Mouse (Mus musculus) ES-Bruce4 (cell line): Measurements from ENCODE around the gene Slc25a4.

ENCODE experiments used
- CTCF ChIP-seq: IDR thresholded peaks from one replicate; pipeline ENCODE4 v1.8.1; 2011; ENCODE audit warnings: low read depth, low read length
- POLR2A ChIP-seq: IDR thresholded peaks from one replicate; pipeline ENCODE4 v1.8.1; 2011; ENCODE audit warnings: low read length; ENCODE audit not compliant: insufficient read depth

DNA sequence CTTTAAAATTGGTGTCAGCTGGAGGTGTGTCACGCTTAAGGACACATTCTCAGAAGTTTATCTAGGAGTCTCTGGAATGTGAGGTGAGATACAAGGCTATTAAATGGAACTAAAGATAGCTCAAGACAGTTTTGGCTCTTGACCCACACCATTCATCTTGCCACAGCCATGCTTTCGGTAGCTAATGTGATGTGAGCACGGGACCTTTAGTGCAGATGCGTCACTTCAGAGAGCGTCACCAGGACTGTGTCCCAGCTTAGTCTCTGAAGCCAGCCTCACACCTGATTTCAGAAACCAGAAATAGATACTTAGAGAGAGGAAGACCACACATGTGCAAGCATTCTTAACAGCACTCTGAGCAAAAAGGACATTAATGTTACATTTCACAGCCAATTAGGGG is 15.5 kb upstream of the Slc25a4 start:
- TF ChIP-seq POLR2A (no peak), CTCF (no peak)
